Mouse (Mus musculus) left cerebral cortex, postnatal 14 days (tissue): ENCODE measurements around the gene Itga10. TPM values are rescaled to one million over a fixed set of nuclear protein-coding genes. Genes with fewer than 3 reads are reported as not detected.
"Not testable (repeated sequence)": the region's sequence is repeated elsewhere in the genome, so short reads cannot be mapped to it uniquely, and the experiment has no call there.

ENCODE experiments used
- DNase-seq, 2 experiments: peaks; one replicate each; pipeline ENCODE4 v3.0.0; 2021 to 2022; ENCODE audit warnings: low spot score in 2 of 2, mixed read lengths in 1 of 2
- intact Hi-C: fragments of 180-260 bp; cut with DNase I; formaldehyde crosslinking; loops from one replicate; pipeline ENCODE4 v1.15.1; 2025
- total RNA-seq, 2 experiments: library from RNA; stranded (reverse); gene quantifications; 2 replicates each; pipeline ENCODE4 v1.2.3; 2021

The Itga10 gene
- total RNA-seq, 2 experiments from 2014 or later, result 1.5 to 2.5 TPM

DNA sequence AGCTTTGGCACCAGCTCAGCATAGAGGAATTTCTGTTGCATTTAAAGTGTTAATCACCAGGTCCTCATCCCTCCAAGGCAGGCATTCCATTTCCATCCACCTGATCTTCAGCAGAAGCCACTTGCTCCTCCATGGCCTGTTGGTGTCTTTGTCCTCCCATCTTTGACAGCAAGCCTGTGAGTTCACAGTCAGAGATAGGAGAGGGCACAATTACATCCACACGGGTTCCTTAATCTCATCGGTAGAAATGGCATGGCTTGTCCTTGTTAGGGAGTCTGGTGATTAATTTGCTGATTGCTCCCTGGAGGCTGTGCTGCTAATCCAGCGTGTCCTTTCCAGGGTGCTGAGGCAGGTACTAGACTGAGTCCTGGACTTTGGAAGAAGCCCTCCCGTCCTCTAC lies 28.1 kb downstream of the Itga10 start:
- intact Hi-C loops, result no loop called here
- DNase-seq, result no peak

DNA sequence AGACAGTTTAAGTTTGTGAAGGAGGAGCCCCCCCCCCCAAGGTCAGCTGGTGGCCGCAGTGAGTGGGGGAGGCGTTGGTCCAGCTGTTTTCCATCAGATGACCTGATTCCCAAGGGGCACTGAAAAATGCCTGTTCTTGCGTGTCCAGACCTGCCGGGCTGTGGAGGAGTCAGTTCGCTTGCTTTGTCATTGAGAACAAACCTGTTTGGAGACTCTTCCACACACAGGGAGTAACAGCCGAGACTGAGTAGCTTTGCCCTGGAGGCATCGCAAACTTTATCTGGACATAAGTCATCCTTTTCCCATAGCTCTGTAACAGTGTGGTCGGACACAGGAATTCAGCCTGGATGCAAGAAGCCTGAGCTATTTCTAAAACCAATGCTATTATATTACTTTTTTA lies 29.1 kb downstream of the Itga10 start:
- DNase-seq, result no peak
- intact Hi-C loops, result no loop called here

DNA sequence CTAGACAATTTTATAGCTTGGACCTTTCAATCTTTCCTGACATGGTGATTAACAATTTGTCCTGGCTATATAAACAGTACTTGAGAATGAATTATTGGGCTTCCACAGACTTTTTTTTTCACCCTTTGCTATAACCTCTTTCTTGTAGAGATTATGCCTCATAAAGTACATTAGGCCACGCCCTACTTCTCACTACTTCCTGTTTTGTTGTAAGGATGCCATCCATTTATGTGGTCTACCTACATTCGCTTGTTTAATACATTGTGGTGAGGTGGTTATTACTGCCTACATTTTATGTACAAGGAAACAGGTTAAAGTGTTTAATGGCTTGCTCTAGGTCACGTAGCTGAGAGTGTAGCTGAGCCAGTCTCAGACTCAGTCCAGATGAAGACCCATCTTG lies 29.8 kb downstream of the Itga10 start:
- intact Hi-C loops, result no loop called here
- no peak for DNase-seq

DNA sequence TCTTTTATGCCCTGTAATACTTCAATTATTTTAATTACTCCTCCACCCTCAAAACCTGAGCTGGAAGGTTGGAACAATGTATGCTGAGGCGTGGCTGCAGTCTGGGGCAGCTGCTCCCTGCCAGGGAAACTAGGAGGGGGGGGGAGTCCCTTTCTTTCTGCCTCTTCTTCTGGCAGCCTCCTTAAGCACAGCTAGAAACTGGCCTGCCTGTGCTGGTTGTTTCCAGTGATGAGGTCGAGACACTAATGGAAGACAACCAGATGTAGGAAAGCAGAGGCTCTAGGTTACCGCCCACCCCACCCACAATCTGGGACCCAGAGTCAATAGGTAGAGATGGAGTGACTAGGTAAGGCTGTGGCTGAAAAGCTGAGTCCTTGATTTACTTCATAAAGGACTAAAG lies 30.3 kb downstream of the Itga10 start:
- DNase-seq, result no peak
- intact Hi-C loops, result no loop called here

DNA sequence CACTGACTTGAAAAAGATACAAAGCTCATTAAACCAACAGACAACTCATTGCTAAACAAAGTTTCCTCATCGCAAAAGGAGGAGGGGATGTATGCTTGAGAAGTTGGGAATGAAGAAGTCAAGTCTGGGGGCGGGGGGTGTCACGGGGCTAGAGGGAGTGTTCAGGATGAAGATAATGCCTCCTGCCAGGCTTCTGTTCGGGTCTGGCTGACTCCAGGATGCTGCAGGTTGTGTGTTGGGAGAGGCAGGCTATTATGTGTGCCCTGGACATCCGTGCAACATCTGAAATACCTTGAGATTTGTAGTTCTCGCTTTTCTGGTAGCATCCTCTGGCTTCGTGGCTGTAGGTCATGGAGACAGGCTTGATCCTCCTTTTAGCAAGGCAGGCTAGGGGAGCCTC lies 33.1 kb downstream of the Itga10 start:
- no peak for DNase-seq
- intact Hi-C loops, result no loop called here

DNA sequence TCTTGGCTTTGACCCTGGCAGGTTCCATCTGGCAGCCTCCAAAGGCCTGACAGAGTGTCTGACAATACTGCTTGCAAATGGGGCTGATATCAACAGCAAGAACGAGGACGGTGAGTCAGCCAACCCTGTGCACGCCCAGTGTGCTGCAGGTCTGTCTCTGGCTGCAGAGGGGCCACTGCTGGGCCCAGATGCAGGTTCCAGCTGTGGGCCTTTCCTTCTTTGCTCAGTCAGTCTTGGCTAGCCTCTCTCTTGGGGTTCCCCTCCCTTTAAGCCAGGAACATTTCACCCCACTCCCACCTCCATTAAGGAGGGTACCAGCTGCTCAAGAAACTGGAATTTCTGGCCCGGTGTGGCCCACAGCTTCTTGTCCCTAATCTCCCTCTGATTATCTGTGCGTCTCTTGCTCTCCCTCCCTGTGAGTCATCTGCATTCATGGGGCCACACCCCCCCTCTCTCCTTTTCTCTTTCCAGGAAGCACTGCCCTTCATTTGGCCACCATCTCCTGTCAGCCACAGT lies 33.8 kb downstream of the Itga10 start:
- DNase-seq, result no peak
- intact Hi-C loops, result no loop called here

DNA sequence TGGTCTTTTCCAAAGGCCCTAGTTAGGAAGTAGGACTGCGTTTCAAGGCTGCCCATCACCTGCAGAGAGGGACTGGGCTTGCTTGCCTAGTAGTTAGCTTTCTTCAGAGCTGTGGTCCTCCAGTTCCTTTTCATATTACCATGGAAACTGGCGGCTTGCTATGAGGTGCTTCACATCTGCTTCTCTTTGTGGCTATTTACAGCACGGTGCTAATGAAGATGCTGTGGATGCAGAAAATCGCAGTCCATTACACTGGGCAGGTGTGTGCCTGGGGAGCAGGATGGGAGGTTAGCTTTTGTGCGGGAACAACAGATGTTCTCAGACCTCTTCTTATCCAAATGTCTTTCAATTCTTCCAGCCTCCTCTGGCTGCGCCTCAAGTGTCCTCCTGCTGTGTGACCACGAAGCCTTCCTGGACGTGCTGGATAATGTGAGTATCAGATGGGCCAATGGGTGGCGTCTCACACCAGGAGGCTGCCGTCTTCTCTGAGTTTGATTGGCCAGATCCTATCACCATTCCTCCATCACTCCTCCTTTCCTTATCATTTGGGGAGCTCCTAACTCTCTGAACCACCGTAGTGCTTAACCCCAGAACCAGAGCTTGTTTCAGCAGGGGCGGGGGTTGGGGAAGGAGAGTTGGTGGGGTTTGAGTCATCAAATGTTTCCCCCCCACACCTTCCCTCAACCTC lies 35.0 kb downstream of the Itga10 start:
- no peak for DNase-seq
- intact Hi-C loops, result no loop called here

DNA sequence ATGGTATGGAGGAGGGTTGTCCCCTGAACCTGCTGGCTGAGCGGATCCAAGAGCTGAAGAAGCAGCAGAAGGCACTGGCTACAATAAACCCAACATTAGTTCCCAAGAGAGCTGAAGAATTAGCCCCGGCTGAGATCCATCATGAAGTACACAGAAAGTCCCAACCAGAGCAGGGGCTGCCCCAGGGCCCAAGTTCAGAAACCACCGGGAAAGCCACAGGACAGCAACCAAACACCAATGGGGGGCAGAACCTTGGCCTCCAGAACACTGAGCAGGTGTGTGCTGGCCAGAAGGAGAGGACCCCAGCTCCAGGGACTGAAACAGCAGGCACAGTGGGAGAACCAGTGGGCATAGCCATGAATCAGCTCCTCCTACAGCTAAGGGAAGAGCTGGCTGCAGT lies 38.1 kb downstream of the Itga10 start:
- no peak for DNase-seq
- intact Hi-C loops, result no loop called here

DNA sequence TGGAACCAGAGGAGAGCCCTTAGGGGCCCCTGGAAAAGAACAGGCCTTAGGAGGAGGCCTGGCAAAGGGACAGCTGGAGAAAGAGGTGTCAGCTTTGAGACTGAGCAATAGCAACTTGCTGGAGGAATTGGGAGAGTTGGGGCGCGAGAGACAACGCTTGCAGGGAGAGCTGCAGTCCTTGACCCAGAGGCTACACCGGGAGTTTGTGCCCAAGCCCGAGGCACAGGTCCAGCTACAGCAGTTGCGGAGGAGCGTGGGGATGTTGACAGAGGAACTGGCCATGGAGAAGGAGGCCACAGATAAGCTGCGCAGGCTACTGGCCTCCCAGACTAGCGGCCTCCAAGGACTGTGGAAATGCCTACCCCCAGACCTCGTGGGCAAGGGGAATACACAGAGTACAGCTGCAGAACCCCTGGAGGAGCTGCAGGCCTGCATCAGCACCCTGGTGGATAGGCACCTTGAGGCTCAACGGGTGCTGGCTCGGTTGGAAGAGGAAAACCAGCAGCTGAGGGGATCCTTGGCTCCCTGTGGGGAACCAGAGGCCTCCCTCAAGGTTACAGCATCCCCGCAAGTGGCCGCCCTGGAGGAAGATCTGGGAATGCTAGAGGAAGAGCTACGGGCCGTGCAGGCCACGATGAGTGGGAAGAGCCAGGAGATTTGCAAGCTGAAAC lies 38.9 kb downstream of the Itga10 start:
- intact Hi-C loops, result no loop called here
- DNase-seq, result no peak

DNA sequence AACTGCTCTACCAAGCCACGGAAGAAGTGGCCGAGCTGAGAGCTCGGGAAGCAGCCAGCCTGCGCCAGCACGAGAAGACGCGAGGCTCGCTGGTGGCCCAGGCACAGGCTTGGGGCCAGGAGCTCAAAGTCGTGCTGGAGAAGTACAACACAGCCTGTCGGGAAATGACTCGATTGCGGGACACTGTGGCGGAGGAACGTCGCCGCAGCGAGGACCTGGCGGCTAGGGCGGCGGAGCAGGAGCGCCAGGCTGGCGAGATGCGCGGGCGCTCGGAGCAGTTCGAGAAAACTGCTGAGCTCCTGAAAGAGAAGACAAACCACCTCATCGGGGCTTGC lies 39.4 kb downstream of the Itga10 start:
- intact Hi-C loops, result no loop called here
- no peak for DNase-seq

DNA sequence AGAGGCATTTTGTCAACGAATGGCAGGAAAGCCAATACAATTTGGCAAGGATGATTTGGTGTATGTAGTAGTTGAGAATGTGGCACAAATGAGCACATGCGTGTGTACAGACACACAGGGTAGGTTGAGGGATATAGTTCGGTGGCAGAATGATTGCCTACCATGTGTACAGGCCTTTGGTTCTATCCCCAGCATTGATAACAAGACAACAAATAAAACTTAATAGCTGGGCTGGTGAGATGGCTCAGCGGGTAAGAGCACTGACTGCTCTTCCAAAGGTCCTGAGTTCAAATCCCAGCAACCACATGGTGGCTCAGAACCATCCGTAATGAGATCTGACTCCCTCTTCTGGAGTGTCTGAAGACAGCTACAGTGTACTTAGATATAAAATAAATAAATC lies 40.7 kb downstream of the Itga10 start:
- intact Hi-C loops, DNase-seq: not testable (repeated sequence)

DNA sequence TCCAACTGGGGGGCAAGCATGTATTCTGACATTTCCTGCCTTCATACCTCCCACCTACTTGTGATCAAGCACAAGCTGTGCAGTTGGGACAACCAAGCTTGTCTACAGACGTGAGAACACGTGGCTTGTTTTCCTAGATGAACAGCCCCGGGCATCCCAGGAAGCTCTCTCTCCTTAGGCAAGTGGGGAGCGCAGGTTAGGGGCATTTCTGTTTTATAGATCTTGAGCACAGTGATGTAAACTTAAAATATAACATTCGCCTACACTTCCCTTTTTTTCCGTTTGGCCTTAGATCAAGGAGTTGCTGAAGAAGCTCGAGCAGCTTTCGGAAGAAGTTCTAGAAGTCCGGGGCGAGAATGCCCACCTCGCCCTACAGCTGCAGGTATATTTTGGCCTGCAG lies 43.5 kb downstream of the Itga10 start:
- DNase-seq, result no peak
- intact Hi-C loops, result no loop called here

DNA sequence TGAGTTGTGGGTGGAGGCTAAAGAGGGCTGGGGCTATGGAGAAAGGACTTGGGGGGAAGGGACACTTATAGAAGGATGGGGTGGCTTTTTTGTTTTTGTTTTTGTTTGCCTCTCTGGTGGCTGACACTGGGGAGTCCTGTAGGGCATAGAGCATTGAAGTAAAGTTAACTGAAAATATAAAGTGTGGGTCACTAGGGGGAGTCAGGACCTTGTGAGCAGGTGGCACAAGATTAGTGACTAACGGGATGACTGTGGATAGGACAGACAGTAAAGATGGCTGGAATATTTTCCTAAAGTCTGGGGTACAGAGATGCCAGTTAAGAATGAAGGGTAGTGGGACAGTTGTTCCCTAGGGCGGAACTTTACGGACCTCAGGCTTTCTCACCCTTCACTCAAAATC lies 44.9 kb downstream of the Itga10 start:
- intact Hi-C loops, result no loop called here
- DNase-seq, result no peak

DNA sequence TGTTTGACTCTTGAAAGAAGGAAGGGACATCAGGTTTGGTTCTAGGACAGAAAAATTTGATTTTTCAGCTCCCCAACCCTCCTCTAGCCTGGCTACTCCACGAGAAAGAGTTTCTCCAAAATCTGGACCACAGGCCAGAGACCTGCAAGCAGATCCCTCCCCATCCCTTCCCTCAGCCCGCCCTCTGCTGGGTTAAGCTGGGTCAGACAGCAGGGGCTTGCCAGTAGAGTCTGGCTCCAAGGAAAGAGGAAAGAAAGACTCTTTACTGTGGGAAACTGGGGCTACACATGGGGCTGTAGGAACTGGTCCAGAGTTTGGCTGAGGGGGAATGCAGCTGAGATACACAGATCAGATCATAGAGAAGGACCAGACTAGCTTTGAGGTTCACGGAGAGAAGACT lies 47.1 kb downstream of the Itga10 start:
- intact Hi-C loops, result no loop called here
- DNase-seq, result no peak

DNA sequence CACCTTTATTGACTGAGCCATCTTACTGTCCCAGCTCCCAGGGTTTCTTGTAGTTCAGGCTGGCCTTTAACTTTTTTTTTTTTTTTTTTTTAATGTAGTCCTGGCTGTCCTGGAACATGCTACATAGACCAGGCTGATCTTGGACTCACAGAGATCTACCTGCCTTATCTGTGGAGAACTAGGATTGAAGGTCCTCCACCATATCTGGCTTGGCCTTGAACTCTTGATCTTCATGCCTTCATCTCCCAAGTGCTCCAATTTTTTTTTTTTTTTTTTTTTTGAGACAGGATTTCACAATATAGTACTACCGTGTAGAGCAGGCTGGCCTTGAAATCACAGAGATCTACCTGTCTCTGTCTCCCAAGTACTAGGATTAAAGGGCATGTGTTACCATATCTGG lies 48.2 kb downstream of the Itga10 start:
- no peak for DNase-seq

DNA sequence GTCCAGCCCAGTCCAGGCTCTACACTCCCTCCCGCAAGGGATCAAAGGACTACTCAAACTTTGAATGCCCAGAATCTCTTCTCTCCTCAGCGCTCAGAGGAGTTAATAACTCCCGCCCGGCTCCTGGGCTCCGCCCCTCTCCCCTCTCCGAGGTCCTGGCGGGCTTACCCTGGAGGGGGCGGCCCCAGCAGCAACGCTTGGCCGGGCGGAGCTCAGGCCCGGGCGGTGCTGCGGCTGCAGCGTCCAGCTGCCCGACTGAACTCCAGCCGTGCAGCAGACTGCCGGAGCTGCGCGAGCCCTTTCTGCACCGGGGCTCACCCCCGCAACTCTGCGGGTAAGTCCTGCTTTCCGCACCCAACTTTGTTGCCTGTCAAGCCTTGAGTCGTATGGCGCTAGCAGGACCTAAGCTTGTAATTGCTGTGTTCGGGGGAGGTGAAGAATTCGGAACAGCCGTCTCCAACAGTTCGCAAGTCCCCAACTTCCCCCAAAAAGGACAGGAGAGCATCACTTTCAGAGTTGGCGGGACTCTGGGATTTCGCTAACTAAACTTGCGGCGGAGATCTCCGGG lies 50.9 kb downstream of the Itga10 start, which contains the start of gene Pias3:
TSS of gene Pias3 (plus strand) at position 187 of the 568 bp plus-strand sequence.
- intact Hi-C loops, result no loop called here
- DNase-seq, result peak in 1 of 2 experiments; percentile 58

More for the DNA sequence above, 48.2 kb downstream of the Itga10 start:
- intact Hi-C loops, result no loop called here

DNA sequence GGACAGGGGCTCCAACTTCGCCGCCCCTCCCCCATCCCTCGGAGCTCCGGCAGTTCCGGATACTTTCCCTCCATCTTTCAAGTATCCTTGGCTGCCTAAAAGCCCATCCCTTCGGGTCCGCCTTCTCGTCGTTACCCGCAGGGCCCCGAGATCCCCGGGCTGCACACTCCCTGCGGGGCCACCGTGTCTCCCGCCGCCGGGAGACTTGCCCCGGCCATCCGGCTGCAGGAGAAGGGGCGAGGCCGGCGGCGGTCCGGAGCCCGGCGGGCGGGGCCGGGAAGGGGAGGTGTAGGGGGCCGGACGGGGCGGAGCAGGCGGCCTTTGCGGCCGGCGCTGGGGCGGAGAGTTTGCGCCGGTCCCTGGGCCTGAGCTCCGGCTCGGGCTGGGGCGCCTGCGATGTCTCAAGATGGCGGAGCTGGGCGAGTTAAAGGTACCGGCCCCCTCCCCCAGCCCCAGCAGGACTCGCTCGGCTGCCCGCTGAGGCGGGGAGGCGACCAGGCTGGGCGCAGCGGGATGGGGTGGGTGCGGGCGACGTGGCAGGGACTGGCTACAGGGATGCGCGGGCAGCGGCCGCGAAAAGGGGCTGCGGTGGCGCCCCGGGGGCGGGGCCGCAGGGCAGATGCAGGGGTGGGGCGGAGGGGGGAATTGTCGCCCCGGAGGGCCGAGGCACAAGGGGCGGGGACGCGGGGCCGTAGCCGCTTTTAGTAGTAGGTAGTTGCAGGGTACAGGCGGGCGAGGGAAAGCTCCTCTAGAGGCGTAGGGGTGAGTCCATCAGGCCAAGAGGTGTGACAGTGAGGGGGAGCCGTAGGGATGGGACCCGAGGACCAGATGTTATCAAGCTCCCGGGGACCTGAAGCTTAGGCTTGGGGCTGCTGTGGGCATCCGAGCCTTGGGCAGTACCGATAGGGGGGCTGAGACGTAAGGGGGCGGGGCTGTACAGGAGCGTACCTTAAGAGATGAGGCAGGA lies 51.7 kb downstream of the Itga10 start:
- intact Hi-C loops, result no loop called here
- DNase-seq, result peak; percentile 68 to 73

DNA sequence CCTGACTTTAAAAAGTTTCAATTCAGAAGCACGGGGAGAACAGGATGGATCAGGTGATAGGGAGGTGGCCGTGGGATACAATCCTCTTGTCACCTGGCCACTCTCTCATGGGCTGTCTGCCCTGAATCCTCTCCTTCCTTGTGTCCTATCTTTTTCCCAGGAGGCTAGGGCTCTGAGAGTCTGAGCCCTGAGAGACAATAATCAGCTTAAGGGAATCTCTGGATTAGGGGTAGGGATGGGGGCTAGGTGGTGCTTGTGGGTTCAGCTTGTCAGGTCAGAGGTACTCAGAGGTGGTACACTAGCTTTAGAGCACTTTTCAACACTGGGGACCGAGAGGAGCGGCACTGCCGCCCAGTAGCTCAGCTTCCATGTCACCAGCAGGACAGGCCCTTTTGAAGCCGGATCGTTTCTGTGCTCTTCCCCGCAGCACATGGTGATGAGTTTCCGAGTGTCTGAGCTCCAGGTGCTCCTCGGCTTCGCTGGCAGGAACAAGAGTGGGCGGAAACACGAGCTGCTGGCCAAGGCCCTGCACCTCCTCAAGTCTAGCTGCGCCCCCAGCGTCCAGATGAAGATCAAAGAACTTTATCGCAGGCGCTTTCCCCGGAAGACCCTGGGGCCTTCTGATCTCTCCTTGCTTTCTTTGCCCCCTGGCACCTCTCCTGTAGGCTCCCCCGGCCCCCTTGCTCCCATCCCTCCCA lies 53.8 kb downstream of the Itga10 start:
- DNase-seq, result no peak
- intact Hi-C loops, result no loop called here

DNA sequence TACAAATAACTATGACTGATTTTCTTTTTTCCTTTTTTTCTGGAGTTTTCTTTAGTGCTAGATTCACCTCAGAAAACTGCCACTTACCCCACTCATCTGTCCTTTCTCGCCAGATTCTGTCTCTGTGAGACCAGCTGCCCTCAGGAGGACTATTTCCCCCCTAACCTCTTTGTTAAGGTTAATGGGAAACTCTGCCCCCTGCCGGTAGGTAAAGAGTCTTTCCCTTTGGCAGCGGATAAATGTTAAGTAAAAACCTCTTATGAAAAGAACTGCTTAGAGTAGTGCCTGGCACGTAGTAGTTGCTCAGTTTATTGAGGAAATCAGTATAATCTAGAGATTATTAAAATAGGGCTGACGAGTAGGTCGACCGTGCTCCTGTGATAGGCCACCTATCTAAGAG lies 55.0 kb downstream of the Itga10 start:
- DNase-seq, result no peak
- intact Hi-C loops, result no loop called here
